Mouse (Mus musculus) embryonic facial prominence, embryonic 14.5 days (tissue): ENCODE measurements at regions not wholly inside any gene's neighbourhood (a gene's known extent, or its start where the extent isn't known, plus 50 kb on each side); places are given as distances from the start of the nearest gene placed in this dataset.

Source experiments
- ATAC-seq: fragments of 200-750 bp; cut with Nextera tagmentation; 2 replicates; pipeline ENCODE4 v1.8.0; 2017; ENCODE audit warnings: low read depth, moderate number of reproducible peaks, moderate TSS enrichment
- DNase-seq: peaks from one replicate; pipeline ENCODE4 v3.0.0-alpha.2; 2015; ENCODE audit warnings: low spot score
- H3K27ac ChIP-seq: fragments of 300-500 bp; sonication (generic); replicated peaks from 2 replicates; pipeline ENCODE4 v1.5.1; 2014; ENCODE audit warnings: low read depth, mild to moderate bottlenecking, low read length, moderate library complexity
- H3K27me3 ChIP-seq: fragments of 300-500 bp; sonication (generic); replicated peaks from 2 replicates; pipeline ENCODE4 v1.6.1; 2014; ENCODE audit warnings: low read length; ENCODE audit not compliant: control insufficient read depth, insufficient read depth
- H3K36me3 ChIP-seq: fragments of 300-500 bp; sonication (generic); 2 replicates; pipeline ENCODE4 v1.6.1; 2014; ENCODE audit warnings: low read length, mixed read lengths; ENCODE audit not compliant: control insufficient read depth, insufficient read depth
- H3K4me1 ChIP-seq: fragments of 300-500 bp; sonication (generic); 2 replicates; pipeline ENCODE4 v1.6.1; 2014; ENCODE audit warnings: antibody characterized with exemption, low read length; ENCODE audit not compliant: control insufficient read depth, insufficient read depth
- H3K4me2 ChIP-seq: fragments of 300-500 bp; sonication (generic); 2 replicates; pipeline ENCODE4 v1.6.1; 2014; ENCODE audit warnings: low read depth, mild to moderate bottlenecking, low read length, moderate library complexity, mixed read lengths
- H3K4me3 ChIP-seq: fragments of 300-500 bp; sonication (generic); 2 replicates; pipeline ENCODE4 v1.5.1; 2014; ENCODE audit warnings: low read depth, mild to moderate bottlenecking, low read length
- H3K9ac ChIP-seq: fragments of 300-500 bp; sonication (generic); 2 replicates; pipeline ENCODE4 v1.6.1; 2014; ENCODE audit warnings: low read depth, mild to moderate bottlenecking, low read length, moderate library complexity, mixed read lengths
- H3K9me3 ChIP-seq: fragments of 300-500 bp; sonication (generic); 2 replicates; pipeline ENCODE4 v1.6.1; 2016; ENCODE audit warnings: low read length; ENCODE audit not compliant: control insufficient read depth
- WGBS: fragments of 180-500 bp; shearing (Covaris S2); extraction: QIAGEN DNeasy Blood & Tissue Kit; methylation state at CpG from one replicate; pipeline ENCODE4 v1.1.7; 2014; 5-methylcytosine and 5-hydroxymethylcytosine counted together

GRCm38 (mm10) chr4:31617572-31617971 is 346.3 kb upstream of the Map3k7 start:
- H3K4me3 ChIP-seq, result no peak overlapping the region
- H3K4me2 ChIP-seq, result no peak overlapping the region
- H3K9ac ChIP-seq, result no peak overlapping the region
- DNase-seq (no peak), ATAC-seq (no peak)
- WGBS, result 64% methylated on average over 7 of the region's 7 CpGs
- no peaks in the 10 kb centered on the region for H3K36me3 ChIP-seq
- H3K4me1 ChIP-seq, result peaks cover 10% of the 10 kb centered on the region
- H3K9me3 ChIP-seq, result no peaks in the 10 kb centered on the region
- no peak overlapping the region for H3K27ac ChIP-seq
- no peaks in the 10 kb centered on the region for H3K27me3 ChIP-seq

GRCm38 (mm10) chr4:31618026-31618425 is 345.9 kb upstream of the Map3k7 start:
- Histone ChIP-seq H3K9ac (no peak overlapping the region), H3K4me3 (no peak overlapping the region), H3K27me3 (no peaks in the 10 kb centered on the region), H3K4me2 (no peak overlapping the region), H3K9me3 (no peaks in the 10 kb centered on the region), H3K27ac (no peak overlapping the region), H3K4me1 (peaks cover 6% of the 10 kb centered on the region), H3K36me3 (no peaks in the 10 kb centered on the region)
- DNase-seq (peak; percentile 48), ATAC-seq (no peak)
- 37% methylated on average over 4 of the region's 4 CpGs for WGBS

GRCm38 (mm10) chr4:31621205-31621604 is 342.7 kb upstream of the Map3k7 start:
- Histone ChIP-seq H3K27me3 (no peaks in the 10 kb centered on the region), H3K36me3 (no peaks in the 10 kb centered on the region), H3K9me3 (no peaks in the 10 kb centered on the region), H3K9ac (no peak overlapping the region), H3K4me2 (no peak overlapping the region), H3K27ac (no peak overlapping the region), H3K4me1 (no peaks in the 10 kb centered on the region), H3K4me3 (no peak overlapping the region)
- no peak for ATAC-seq
- 91% methylated on average over 2 of the region's 2 CpGs for WGBS
- no peak for DNase-seq

GRCm38 (mm10) chr4:31627053-31627452 is 336.8 kb upstream of the Map3k7 start:
- peak; percentile 55 for DNase-seq

GRCm38 (mm10) chr4:31627777-31628176 is 336.1 kb upstream of the Map3k7 start:
- H3K4me2 ChIP-seq, result no peak overlapping the region
- no peak overlapping the region for H3K4me3 ChIP-seq
- H3K4me1 ChIP-seq, result peaks cover 4% of the 10 kb centered on the region; the same call in 1 of the 2 replicates
- DNase-seq (no peak), ATAC-seq (no peak)
- H3K27me3 ChIP-seq, result no peaks in the 10 kb centered on the region
- no peaks in the 10 kb centered on the region for H3K36me3 ChIP-seq
- H3K9ac ChIP-seq, result no peak overlapping the region
- 86% methylated on average over 10 of the region's 10 CpGs for WGBS
- H3K27ac ChIP-seq, result no peak overlapping the region
- no peaks in the 10 kb centered on the region for H3K9me3 ChIP-seq

More at GRCm38 (mm10) chr4:31627053-31627452, 336.8 kb upstream of the Map3k7 start:
- Histone ChIP-seq H3K4me1 (peaks cover 4% of the 10 kb centered on the region; the same call in 1 of the 2 replicates), H3K9ac (no peak overlapping the region), H3K27me3 (no peaks in the 10 kb centered on the region), H3K4me2 (no peak overlapping the region), H3K4me3 (no peak overlapping the region), H3K27ac (no peak overlapping the region), H3K36me3 (no peaks in the 10 kb centered on the region), H3K9me3 (no peaks in the 10 kb centered on the region)
- 53% methylated on average over 3 of the region's 3 CpGs for WGBS
- no peak; the same call in 1 of the 2 replicates for ATAC-seq

GRCm38 (mm10) chr4:31638564-31638963 is 325.3 kb upstream of the Map3k7 start:
- no peak overlapping the region for H3K4me2 ChIP-seq
- H3K9me3 ChIP-seq, result no peaks in the 10 kb centered on the region
- H3K27ac ChIP-seq, result no peak overlapping the region
- no peaks in the 10 kb centered on the region for H3K36me3 ChIP-seq
- 87% methylated on average over 6 of the region's 6 CpGs for WGBS
- H3K4me3 ChIP-seq, result no peak overlapping the region
- H3K27me3 ChIP-seq, result no peaks in the 10 kb centered on the region
- H3K4me1 ChIP-seq, result no peaks in the 10 kb centered on the region
- DNase-seq (no peak), ATAC-seq (no peak)
- no peak overlapping the region for H3K9ac ChIP-seq

- Histone ChIP-seq H3K36me3 (no peaks in the 10 kb centered on the region), H3K27me3 (no peaks in the 10 kb centered on the region), H3K9ac (no peak overlapping the region), H3K4me2 (peak overlapping the region; percentile 11), H3K9me3 (no peaks in the 10 kb centered on the region), H3K4me3 (no peak overlapping the region), H3K27ac (no peak overlapping the region), H3K4me1 (no peaks in the 10 kb centered on the region)
- peak; percentile 84 for DNase-seq
- peak; percentile 84 for ATAC-seq
- WGBS, result 43% methylated on average over 9 of the region's 9 CpGs
These were observed 321.7 kb upstream of the Map3k7 start for GRCm38 (mm10) chr4:31642161-31642560.

- no peak overlapping the region for H3K4me3 ChIP-seq
- H3K9ac ChIP-seq, result no peak overlapping the region
- WGBS, result 55% methylated on average over 10 of the region's 10 CpGs
These were observed 321.2 kb upstream of the Map3k7 start for GRCm38 (mm10) chr4:31642593-31643290.

More at GRCm38 (mm10) chr4:31642593-31643290, 321.2 kb upstream of the Map3k7 start:
- H3K27me3 ChIP-seq, result no peaks in the 10 kb centered on the region
- H3K36me3 ChIP-seq, result no peaks in the 10 kb centered on the region
- no peaks in the 10 kb centered on the region for H3K4me1 ChIP-seq
- H3K27ac ChIP-seq, result no peak overlapping the region
- peak; percentile 30 for DNase-seq
- peak; percentile 63 for ATAC-seq
- H3K9me3 ChIP-seq, result no peaks in the 10 kb centered on the region
- H3K4me2 ChIP-seq, result peak overlapping the region; percentile 11
